Mouse (Mus musculus): ENCODE measurements at regions not wholly inside any gene's neighbourhood (a gene's known extent, or its start where the extent isn't known, plus 50 kb on each side); places are given as distances from the start of the nearest gene placed in this dataset.
A peak's percentile ranks its signal among the peaks of the same experiment; 100 is the strongest.

GRCm38 (mm10) chr1:166735545-166735944 lies 53.9 kb upstream of the Fmo9 start:
- DNase-seq (ENCODE audit: inconsistent ontology term): no peak

GRCm38 (mm10) chr1:166738029-166738428 lies 56.4 kb upstream of the Fmo9 start:
- peak; percentile 49 for DNase-seq (ENCODE audit: inconsistent ontology term)

GRCm38 (mm10) chr1:166750236-166750635 lies 68.6 kb upstream of the Fmo9 start:
- peak; percentile 79 for DNase-seq (ENCODE audit: inconsistent ontology term)

- no peak for DNase-seq (ENCODE audit: inconsistent ontology term)
Observed at GRCm38 (mm10) chr1:166750777-166751176, 69.1 kb upstream of the Fmo9 start.

- no peak for DNase-seq (ENCODE audit: inconsistent ontology term)
Observed at GRCm38 (mm10) chr1:166751436-166751835, 69.8 kb upstream of the Fmo9 start.

- no peak for DNase-seq (ENCODE audit: inconsistent ontology term)
Observed at GRCm38 (mm10) chr1:166752990-166753709, 71.5 kb upstream of the Fmo9 start.

- no peak for DNase-seq (ENCODE audit: inconsistent ontology term)
Observed at GRCm38 (mm10) chr1:166758987-166759386, 77.3 kb upstream of the Fmo9 start.

GRCm38 (mm10) chr1:166773114-166773513 lies 91.5 kb upstream of the Fmo9 start:
- no peak for DNase-seq (ENCODE audit: inconsistent ontology term)

- DNase-seq (ENCODE audit: inconsistent ontology term): peak; percentile 42
Observed at GRCm38 (mm10) chr1:166782106-166782505, 100.5 kb upstream of the Fmo9 start.

- peak; percentile 40 for DNase-seq (ENCODE audit: inconsistent ontology term)
Observed at GRCm38 (mm10) chr1:166787945-166788344, 106.3 kb upstream of the Fmo9 start.

- DNase-seq (ENCODE audit: inconsistent ontology term): no peak
Observed at GRCm38 (mm10) chr1:166788824-166789399, 107.3 kb upstream of the Fmo9 start.

GRCm38 (mm10) chr1:166793052-166793716 lies 111.5 kb upstream of the Fmo9 start:
- no peak for DNase-seq (ENCODE audit: inconsistent ontology term)

GRCm38 (mm10) chr1:166793717-166794081 lies 112.1 kb upstream of the Fmo9 start:
- DNase-seq (ENCODE audit: inconsistent ontology term): peak; percentile 52

GRCm38 (mm10) chr1:166794622-166795244 lies 113.1 kb upstream of the Fmo9 start:
- DNase-seq (ENCODE audit: inconsistent ontology term): no peak

GRCm38 (mm10) chr1:166795613-166796012 lies 114.0 kb upstream of the Fmo9 start:
- DNase-seq (ENCODE audit: inconsistent ontology term): no peak

GRCm38 (mm10) chr1:166796362-166796925 lies 114.8 kb upstream of the Fmo9 start:
- no peak for DNase-seq (ENCODE audit: inconsistent ontology term)

GRCm38 (mm10) chr1:166796931-166797330 lies 115.3 kb upstream of the Fmo9 start:
- no peak for DNase-seq (ENCODE audit: inconsistent ontology term)

- DNase-seq (ENCODE audit: inconsistent ontology term): no peak
Observed at GRCm38 (mm10) chr1:166800953-166801603, 119.4 kb upstream of the Fmo9 start.

- no peak for DNase-seq (ENCODE audit: inconsistent ontology term)
Observed at GRCm38 (mm10) chr1:166801929-166802328, 120.3 kb upstream of the Fmo9 start.

GRCm38 (mm10) chr1:166803928-166804327 lies 122.3 kb upstream of the Fmo9 start:
- no peak for DNase-seq (ENCODE audit: inconsistent ontology term)

- no peak for DNase-seq (ENCODE audit: inconsistent ontology term)
Observed at GRCm38 (mm10) chr1:166804333-166804732, 122.7 kb upstream of the Fmo9 start.

Data from Muller cell, postnatal 12 days (primary cell).